Mouse (Mus musculus) hematopoietic stem cell, adult 5-6 weeks (primary cell): Measurements from ENCODE around the gene Klk10. TPM values are rescaled to one million over a fixed set of nuclear protein-coding genes. Genes with fewer than 3 reads are reported as not detected.

Source experiments
- total RNA-seq: library from RNA; stranded (forward); fragments of 172-1452, 232-1000 nt; gene quantifications from 2 replicates; pipeline ENCODE4 v1.2.3, GENCODE M21; 2017

The Klk10 gene
- total RNA-seq, 1 experiment from 2014 or later = not detected

Other genes with a start within 250 kb of the Klk10 start
- 26.9 and 29.0 TPM in 2 replicates for gene Cd33, start 236.6 kb upstream of the Klk10 start, total RNA-seq
- gene Zfp658, start 218.8 kb upstream of the Klk10 start, total RNA-seq = 6.1 and 6.6 TPM in 2 replicates
- gene Zfp719, start 201.4 kb upstream of the Klk10 start, total RNA-seq = 10.9 and 15.6 TPM in 2 replicates
- gene Zfp819, start 173.9 kb upstream of the Klk10 start, total RNA-seq = not detected in 2 replicates
- gene Ceacam18, start 146.3 kb upstream of the Klk10 start, total RNA-seq = not detected in 2 replicates
- gene Siglece, start 120.9 kb upstream of the Klk10 start, total RNA-seq = 1.7 and 4.1 TPM in 2 replicates
- gene Ctu1, start 109.0 kb upstream of the Klk10 start, total RNA-seq = 6.3 and 9.8 TPM in 2 replicates
- not detected in 2 replicates for gene Klk14, start 90.6 kb upstream of the Klk10 start, total RNA-seq
- gene Klk13, start 68.5 kb upstream of the Klk10 start, total RNA-seq = not detected in 2 replicates
- not detected in 2 replicates for gene Klk12, start 12.1 kb upstream of the Klk10 start, total RNA-seq
- not detected in 2 replicates for gene Klk11, start 6.4 kb upstream of the Klk10 start, total RNA-seq
- not detected in 2 replicates for gene Klk9, start 10.9 kb downstream of the Klk10 start, total RNA-seq
- 45.1 and 49.5 TPM in 2 replicates for gene Klk8, start 16.5 kb downstream of the Klk10 start, total RNA-seq
- gene Klk7, start 30.3 kb downstream of the Klk10 start, total RNA-seq = 0.10 TPM in 1 of 2 replicates, not detected in the other
- gene Klk6, start 43.5 kb downstream of the Klk10 start, total RNA-seq = not detected in 2 replicates
- gene Klk5, start 60.9 kb downstream of the Klk10 start, total RNA-seq = not detected in 2 replicates
- not detected in 2 replicates for gene Klk4, start 100.1 kb downstream of the Klk10 start, total RNA-seq
- not detected in 2 replicates for gene Klk15, start 152.7 kb downstream of the Klk10 start, total RNA-seq
- not detected in 2 replicates for gene Klk1b8, start 169.6 kb downstream of the Klk10 start, total RNA-seq
- not detected in 2 replicates for gene Klk1b1, start 185.7 kb downstream of the Klk10 start, total RNA-seq
- gene Klk1b9, start 195.0 kb downstream of the Klk10 start, total RNA-seq = not detected in 2 replicates
- gene Klk1b11, start 214.8 kb downstream of the Klk10 start, total RNA-seq = not detected in 2 replicates
- not detected in 2 replicates for gene Klk1b26, start 231.1 kb downstream of the Klk10 start, total RNA-seq